Mouse (Mus musculus) embryo, embryonic 10.5 days (tissue): ENCODE measurements at regions not wholly inside any gene's neighbourhood (a gene's known extent, or its start where the extent isn't known, plus 50 kb on each side); places are given as distances from the start of the nearest gene placed in this dataset.
A peak's percentile ranks its signal among the peaks of the same experiment; 100 is the strongest.

Experiments used
- DNase-seq: peaks from one replicate; pipeline ENCODE4 v3.0.0-alpha.2; 2015; ENCODE audit warnings: low spot score

- no peak for DNase-seq
Observed at GRCm38 (mm10) chr13:97705926-97706325, 54.5 kb downstream of the Gm10260 start.

GRCm38 (mm10) chr13:97704541-97704940 is 55.9 kb downstream of the Gm10260 start:
- no peak for DNase-seq

GRCm38 (mm10) chr13:97698967-97699366 is 61.5 kb downstream of the Gm10260 start:
- no peak for DNase-seq

GRCm38 (mm10) chr13:97698317-97698716 is 62.1 kb downstream of the Gm10260 start:
- no peak for DNase-seq

GRCm38 (mm10) chr13:97697262-97697661 is 63.2 kb downstream of the Gm10260 start:
- DNase-seq: no peak

- no peak for DNase-seq
Observed at GRCm38 (mm10) chr13:97695022-97695421, 65.4 kb downstream of the Gm10260 start.

GRCm38 (mm10) chr13:97694356-97694990 is 66.0 kb downstream of the Gm10260 start:
- DNase-seq: peak; percentile 46

- no peak for DNase-seq
Observed at GRCm38 (mm10) chr13:97688310-97688886, 72.0 kb downstream of the Gm10260 start.

- no peak for DNase-seq
Observed at GRCm38 (mm10) chr13:97683836-97684235, 76.6 kb downstream of the Gm10260 start.

GRCm38 (mm10) chr13:97681228-97681987 is 79.0 kb downstream of the Gm10260 start:
- DNase-seq: peak; percentile 25

GRCm38 (mm10) chr13:97680283-97680896 is 80.0 kb downstream of the Gm10260 start:
- DNase-seq: no peak

- DNase-seq: no peak
Observed at GRCm38 (mm10) chr13:97678991-97679390, 81.4 kb downstream of the Gm10260 start.

- no peak for DNase-seq
Observed at GRCm38 (mm10) chr13:97676536-97677048, 83.8 kb downstream of the Gm10260 start.

GRCm38 (mm10) chr13:97673107-97673506 is 87.3 kb downstream of the Gm10260 start:
- no peak for DNase-seq

- no peak for DNase-seq
Observed at GRCm38 (mm10) chr13:97672038-97672675, 88.3 kb downstream of the Gm10260 start.

GRCm38 (mm10) chr13:97669366-97669765 is 91.1 kb downstream of the Gm10260 start:
- no peak for DNase-seq

GRCm38 (mm10) chr13:97668910-97669309 is 91.5 kb downstream of the Gm10260 start:
- DNase-seq: no peak

GRCm38 (mm10) chr13:97667313-97667712 is 93.1 kb downstream of the Gm10260 start:
- DNase-seq: no peak

GRCm38 (mm10) chr13:97666761-97667160 is 93.7 kb downstream of the Gm10260 start:
- no peak for DNase-seq

- DNase-seq: no peak
Observed at GRCm38 (mm10) chr13:97665226-97665625, 95.2 kb downstream of the Gm10260 start.

- no peak for DNase-seq
Observed at GRCm38 (mm10) chr13:97662741-97663140, 97.7 kb downstream of the Gm10260 start.

GRCm38 (mm10) chr13:97656618-97657017 is 103.8 kb downstream of the Gm10260 start:
- no peak for DNase-seq
